Mouse (Mus musculus) limb, embryonic 13.5 days (tissue): ENCODE measurements around the gene Bcar3. TPM values are rescaled to one million over a fixed set of nuclear protein-coding genes. Genes with fewer than 3 reads are reported as not detected.
A peak's percentile ranks its signal among the peaks of the same experiment; 100 is the strongest.

Source experiments
- ATAC-seq: fragments of 200-750 bp; cut with Nextera tagmentation; 2 replicates; pipeline ENCODE4 v1.8.0; 2017; ENCODE audit warnings: low read depth, moderate number of reproducible peaks, moderate TSS enrichment; ENCODE audit not compliant: low FRiP score
- H3K27ac ChIP-seq: fragments of 300-500 bp; sonication (generic); 2 replicates; pipeline ENCODE4 v1.5.1; 2015; ENCODE audit warnings: inconsistent platforms, mild to moderate bottlenecking, moderate library complexity
- H3K27me3 ChIP-seq: fragments of 300-500 bp; sonication (generic); 2 replicates; pipeline ENCODE4 v1.6.1; 2015; ENCODE audit warnings: mild to moderate bottlenecking, inconsistent platforms
- H3K36me3 ChIP-seq: fragments of 300-500 bp; sonication (generic); 2 replicates; pipeline ENCODE4 v1.6.1; 2015; ENCODE audit warnings: inconsistent platforms, mild to moderate bottlenecking, moderate library complexity
- H3K4me1 ChIP-seq: fragments of 300-500 bp; sonication (generic); 2 replicates; pipeline ENCODE4 v1.6.1; 2015; ENCODE audit warnings: inconsistent platforms
- H3K4me2 ChIP-seq: fragments of 300-500 bp; sonication (generic); replicated peaks from 2 replicates; pipeline ENCODE4 v1.6.1; 2015; ENCODE audit warnings: inconsistent platforms, mild to moderate bottlenecking, moderate library complexity
- H3K4me3 ChIP-seq: fragments of 300-500 bp; sonication (generic); 2 replicates; pipeline ENCODE4 v1.5.1; 2015; ENCODE audit warnings: moderate library complexity, mild to moderate bottlenecking, inconsistent platforms
- H3K9ac ChIP-seq: fragments of 300-500 bp; sonication (generic); 2 replicates; pipeline ENCODE4 v1.6.1; 2015; ENCODE audit warnings: mild to moderate bottlenecking, inconsistent platforms
- H3K9me3 ChIP-seq: fragments of 300-500 bp; sonication (generic); 2 replicates; pipeline ENCODE4 v1.6.1; 2016; ENCODE audit warnings: inconsistent platforms
- WGBS: fragments of 180-500 bp; shearing (Covaris S2); methylation state at CpG from one replicate; pipeline ENCODE4 v1.1.7; 2015; 5-methylcytosine and 5-hydroxymethylcytosine counted together
- polyA plus RNA-seq: library from polyadenylated mRNA; unstranded; fragments of >200 nt; fragmentation: Nextera tagmentation; extraction: Ambion mirVana; gene quantifications from 2 replicates; pipeline ENCODE4 v1.2.1, GENCODE M21; 2015

Bcar3 gene
- polyA plus RNA-seq, 1 experiment from 2014 or later: 8.1 TPM

- ATAC-seq: no peak
- no peak overlapping the region for H3K4me3 ChIP-seq
- H3K9me3 ChIP-seq: no peaks in the 10 kb centered on the region
- 83% methylated on average over 5 of the region's 5 CpGs for WGBS
- no peak overlapping the region for H3K27ac ChIP-seq
- no peaks in the 10 kb centered on the region for H3K27me3 ChIP-seq
- no peak overlapping the region for H3K9ac ChIP-seq
- no peak overlapping the region for H3K4me2 ChIP-seq
- no peaks in the 10 kb centered on the region for H3K36me3 ChIP-seq
- H3K4me1 ChIP-seq: peaks cover 9% of the 10 kb centered on the region; the same call in 1 of the 2 replicates
These were observed 50.4 kb downstream of the Bcar3 start for GRCm38 (mm10) chr3:122344350-122344749.

- no peak overlapping the region for H3K4me2 ChIP-seq
- H3K27ac ChIP-seq: no peak overlapping the region
- no peak for ATAC-seq
- 0 out of 2 replicates have a peak, but pooled peaks cover 3% of the 10 kb centered on the region for H3K4me1 ChIP-seq
- H3K9ac ChIP-seq: no peak overlapping the region
- no peak overlapping the region for H3K4me3 ChIP-seq
- no peaks in the 10 kb centered on the region for H3K9me3 ChIP-seq
- no peaks in the 10 kb centered on the region for H3K36me3 ChIP-seq
- H3K27me3 ChIP-seq: no peaks in the 10 kb centered on the region
- WGBS: 92% methylated on average over 1 of the region's 1 CpGs
These were observed 52.1 kb downstream of the Bcar3 start for GRCm38 (mm10) chr3:122345977-122346472.

GRCm38 (mm10) chr3:122346600-122346999 is 52.7 kb downstream of the Bcar3 start:
- H3K9ac ChIP-seq: no peak overlapping the region
- H3K9me3 ChIP-seq: no peaks in the 10 kb centered on the region
- no peak overlapping the region for H3K4me3 ChIP-seq
- no peak overlapping the region for H3K4me2 ChIP-seq
- no peak for ATAC-seq
- 98% methylated on average over 2 of the region's 2 CpGs for WGBS
- H3K27me3 ChIP-seq: no peaks in the 10 kb centered on the region
- H3K27ac ChIP-seq: no peak overlapping the region
- H3K4me1 ChIP-seq: 0 out of 2 replicates have a peak, but pooled peaks cover 3% of the 10 kb centered on the region
- H3K36me3 ChIP-seq: no peaks in the 10 kb centered on the region

- Histone ChIP-seq H3K9ac (no peak overlapping the region), H3K4me1 (no peaks in the 10 kb centered on the region), H3K4me3 (no peak overlapping the region), H3K9me3 (no peaks in the 10 kb centered on the region), H3K4me2 (no peak overlapping the region), H3K36me3 (no peaks in the 10 kb centered on the region), H3K27ac (no peak overlapping the region), H3K27me3 (no peaks in the 10 kb centered on the region)
- ATAC-seq: no peak
- WGBS: 86% methylated on average over 5 of the region's 5 CpGs
These were observed 54.7 kb downstream of the Bcar3 start for GRCm38 (mm10) chr3:122348677-122349076.

DNA sequence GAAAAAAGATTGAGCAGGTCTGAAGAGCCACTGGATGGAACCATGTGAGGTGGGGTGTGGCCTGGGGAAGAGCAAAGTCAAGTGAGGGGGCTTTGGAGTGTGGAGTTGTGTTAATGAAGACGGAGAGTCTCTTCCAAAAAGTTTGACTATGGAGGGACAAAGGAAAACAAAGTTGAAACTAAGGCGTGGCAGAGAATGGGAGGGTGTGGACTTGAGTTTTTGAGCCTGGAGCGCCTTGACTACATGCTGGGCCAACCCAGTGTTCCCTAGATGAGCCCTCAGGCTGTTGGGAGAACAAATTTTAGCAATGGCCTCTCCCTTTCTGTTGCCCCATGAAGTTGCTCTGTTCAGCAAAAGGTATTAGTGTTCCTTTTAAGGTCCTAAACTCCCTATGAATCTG is 58.9 kb downstream of the Bcar3 start:
- H3K4me2 ChIP-seq: no peak overlapping the region
- no peaks in the 10 kb centered on the region for H3K4me1 ChIP-seq
- no peaks in the 10 kb centered on the region for H3K9me3 ChIP-seq
- no peak overlapping the region for H3K4me3 ChIP-seq
- WGBS: 89% methylated on average over 3 of the region's 3 CpGs
- H3K27ac ChIP-seq: no peak overlapping the region
- H3K27me3 ChIP-seq: peaks cover 13% of the 10 kb centered on the region
- H3K36me3 ChIP-seq: no peaks in the 10 kb centered on the region
- ATAC-seq: no peak
- H3K9ac ChIP-seq: no peak overlapping the region

- no peaks in the 10 kb centered on the region for H3K9me3 ChIP-seq
- no peak overlapping the region for H3K4me3 ChIP-seq
- no peak overlapping the region for H3K27ac ChIP-seq
- no peak for ATAC-seq
- H3K36me3 ChIP-seq: no peaks in the 10 kb centered on the region
- H3K27me3 ChIP-seq: peaks cover 22% of the 10 kb centered on the region
- 26% methylated on average over 7 of the region's 7 CpGs for WGBS
- no peak overlapping the region for H3K4me2 ChIP-seq
- H3K4me1 ChIP-seq: peaks cover 26% of the 10 kb centered on the region
- H3K9ac ChIP-seq: no peak overlapping the region
These were observed 65.5 kb downstream of the Bcar3 start for GRCm38 (mm10) chr3:122359426-122359825.

- no peaks in the 10 kb centered on the region for H3K9me3 ChIP-seq
- 76% methylated on average over 9 of the region's 9 CpGs for WGBS
- no peak overlapping the region for H3K27ac ChIP-seq
- H3K4me3 ChIP-seq: no peak overlapping the region
- no peaks in the 10 kb centered on the region for H3K36me3 ChIP-seq
- no peak overlapping the region for H3K9ac ChIP-seq
- ATAC-seq: no peak
- H3K4me1 ChIP-seq: peaks cover 32% of the 10 kb centered on the region
- H3K27me3 ChIP-seq: peaks cover 22% of the 10 kb centered on the region
- H3K4me2 ChIP-seq: no peak overlapping the region
These were observed 66.0 kb downstream of the Bcar3 start for GRCm38 (mm10) chr3:122359954-122360353.

- peak; percentile 60 for ATAC-seq
- no peak overlapping the region for H3K9ac ChIP-seq
- peaks cover 38% of the 10 kb centered on the region for H3K4me1 ChIP-seq
- H3K4me2 ChIP-seq: no peak overlapping the region
- no peaks in the 10 kb centered on the region for H3K9me3 ChIP-seq
- H3K36me3 ChIP-seq: no peaks in the 10 kb centered on the region
- no peak overlapping the region for H3K4me3 ChIP-seq
- 26% methylated on average over 5 of the region's 5 CpGs for whole genome bisulfite sequencing
- H3K27ac ChIP-seq: no peak overlapping the region
- H3K27me3 ChIP-seq: peaks cover 21% of the 10 kb centered on the region
These were observed 66.8 kb downstream of the Bcar3 start for GRCm38 (mm10) chr3:122360721-122361138.

DNA sequence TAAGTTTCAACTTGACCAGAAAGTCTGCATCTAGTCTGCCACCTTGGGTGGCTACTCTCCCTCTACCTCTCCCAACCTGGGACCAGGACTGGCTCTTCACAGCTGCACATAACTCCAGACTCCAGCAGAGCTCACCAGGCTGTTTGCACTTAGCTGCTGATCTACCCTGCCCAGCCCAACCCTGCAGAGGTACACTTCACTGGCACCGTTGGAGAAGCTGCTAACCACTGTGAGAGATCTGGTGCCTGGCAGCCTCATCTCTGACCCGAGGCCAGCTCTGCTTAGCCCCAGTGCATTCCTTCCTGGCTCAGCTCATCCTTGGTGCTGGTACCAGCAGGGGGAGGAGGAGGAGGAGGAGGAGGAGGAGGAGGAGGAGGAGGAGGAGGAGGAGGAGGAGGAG is 68.8 kb downstream of the Bcar3 start:
- ATAC-seq: no peak
- no peak overlapping the region for H3K27ac ChIP-seq

DNA sequence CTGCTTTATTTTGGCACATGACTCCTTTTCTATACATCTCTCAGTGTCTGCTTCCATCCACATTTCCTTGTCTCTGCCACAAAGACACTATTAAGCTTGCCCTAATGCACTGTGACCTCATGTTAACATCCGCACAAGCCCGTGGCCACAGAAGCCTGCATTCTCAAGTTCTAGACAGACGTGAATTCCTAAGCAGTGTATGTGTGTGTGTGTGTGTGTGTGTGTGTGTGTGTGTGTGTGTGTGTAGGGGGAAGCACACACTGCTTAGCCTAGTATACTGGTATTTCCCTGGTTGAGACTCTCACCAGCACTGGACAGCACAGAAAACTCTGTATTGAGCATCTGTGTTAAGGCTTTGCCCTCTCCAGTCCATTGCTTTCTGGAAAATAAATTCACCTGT is 70.6 kb downstream of the Bcar3 start:
- Histone ChIP-seq H3K9ac (no peak overlapping the region), H3K4me1 (peaks cover 34% of the 10 kb centered on the region), H3K27me3 (peaks cover under 1% of the 10 kb centered on the region; the same call in 1 of the 2 replicates), H3K9me3 (no peaks in the 10 kb centered on the region), H3K4me2 (no peak overlapping the region), H3K27ac (no peak overlapping the region), H3K36me3 (no peaks in the 10 kb centered on the region), H3K4me3 (no peak overlapping the region)
- ATAC-seq: no peak
- 50% methylated on average over 3 of the region's 3 CpGs for WGBS

More for the DNA sequence above, 68.8 kb downstream of the Bcar3 start:
- Histone ChIP-seq H3K4me1 (peaks cover 38% of the 10 kb centered on the region), H3K9me3 (no peaks in the 10 kb centered on the region), H3K36me3 (no peaks in the 10 kb centered on the region), H3K9ac (no peak overlapping the region), H3K4me2 (no peak overlapping the region), H3K4me3 (no peak overlapping the region), H3K27me3 (0 out of 2 replicates have a peak, but pooled peaks cover 10% of the 10 kb centered on the region)
- 44% methylated on average over 2 of the region's 2 CpGs for WGBS

GRCm38 (mm10) chr3:122365326-122365725 is 71.4 kb downstream of the Bcar3 start:
- Histone ChIP-seq H3K36me3 (no peaks in the 10 kb centered on the region), H3K9ac (no peak overlapping the region), H3K9me3 (no peaks in the 10 kb centered on the region), H3K27ac (no peak overlapping the region), H3K4me3 (no peak overlapping the region), H3K27me3 (peaks cover 4% of the 10 kb centered on the region; the same call in 1 of the 2 replicates), H3K4me1 (peaks cover 27% of the 10 kb centered on the region), H3K4me2 (no peak overlapping the region)
- WGBS: 10% methylated on average over 3 of the region's 3 CpGs
- peak; percentile 56; the same call in 1 of the 2 replicates for ATAC-seq

- Histone ChIP-seq H3K4me1 (peaks cover 19% of the 10 kb centered on the region), H3K9ac (no peak overlapping the region), H3K9me3 (no peaks in the 10 kb centered on the region), H3K4me3 (no peak overlapping the region), H3K27me3 (peaks cover 31% of the 10 kb centered on the region; the same call in 1 of the 2 replicates), H3K36me3 (no peaks in the 10 kb centered on the region), H3K4me2 (no peak overlapping the region), H3K27ac (no peak overlapping the region)
- WGBS: 85% methylated on average over 8 of the region's 8 CpGs
- no peak for ATAC-seq
These were observed 77.9 kb downstream of the Bcar3 start for GRCm38 (mm10) chr3:122371646-122372341.
